Mouse (Mus musculus): ENCODE results near the gene Cdkn2b. TPM values are rescaled to one million over a fixed set of nuclear protein-coding genes. Genes with fewer than 3 reads are reported as not detected.
A peak's percentile ranks its signal among the peaks of the same experiment; 100 is the strongest.

Cdkn2b gene
- polyA plus RNA-seq, 1 experiment from 2014 or later = 67.2 TPM

- Histone ChIP-seq H3K27ac (ENCODE audit: low read depth, low read length) (no peak overlapping the region), H3K9ac (ENCODE audit: low read depth, low read length) (no peak overlapping the region), H3K4me1 (replicated peaks; ENCODE audit: control insufficient read depth, insufficient read depth, low read length) (no peaks in the 10 kb centered on the region), H3K27me3 (replicated peaks; ENCODE audit: control insufficient read depth, insufficient read depth, low read length) (no peaks in the 10 kb centered on the region), H3K4me2 (replicated peaks; ENCODE audit: low read depth) (no peak overlapping the region), H3K36me3 (ENCODE audit: control insufficient read depth, insufficient read depth) (no peaks in the 10 kb centered on the region), H3K4me3 (ENCODE audit: low read depth, low read length) (no peak overlapping the region), H3K9me3 (ENCODE audit: control insufficient read depth) (no peaks in the 10 kb centered on the region)
- no peak for ATAC-seq
- WGBS = 77% methylated on average over 6 of the region's 6 CpGs
- no peak for TF ChIP-seq CTCF (IDR thresholded peaks at IDR 0.05; ENCODE audit: low read depth)
These were observed 40.2 kb upstream of the Cdkn2b start for GRCm38 (mm10) chr4:89350938-89351451.

- Histone ChIP-seq H3K27ac (ENCODE audit: low read depth, low read length) (no peak overlapping the region), H3K4me3 (ENCODE audit: low read depth, low read length) (no peak overlapping the region), H3K4me2 (replicated peaks; ENCODE audit: low read depth) (no peak overlapping the region), H3K27me3 (replicated peaks; ENCODE audit: control insufficient read depth, insufficient read depth, low read length) (no peaks in the 10 kb centered on the region), H3K9me3 (ENCODE audit: control insufficient read depth) (no peaks in the 10 kb centered on the region), H3K9ac (ENCODE audit: low read depth, low read length) (no peak overlapping the region), H3K36me3 (ENCODE audit: control insufficient read depth, insufficient read depth) (no peaks in the 10 kb centered on the region), H3K4me1 (replicated peaks; ENCODE audit: control insufficient read depth, insufficient read depth, low read length) (no peaks in the 10 kb centered on the region)
- TF ChIP-seq CTCF (IDR thresholded peaks at IDR 0.05; ENCODE audit: low read depth) = no peak
- ATAC-seq = no peak
- 66% methylated on average over 9 of the region's 9 CpGs for WGBS
These were observed 39.6 kb upstream of the Cdkn2b start for GRCm38 (mm10) chr4:89350391-89350790.

GRCm38 (mm10) chr4:89348842-89349241, 38.0 kb upstream of the Cdkn2b start:
- no peak for ATAC-seq
- 62% methylated on average over 5 of the region's 5 CpGs for WGBS
- no peak for TF ChIP-seq CTCF (IDR thresholded peaks at IDR 0.05; ENCODE audit: low read depth)
- Histone ChIP-seq H3K36me3 (ENCODE audit: control insufficient read depth, insufficient read depth) (no peaks in the 10 kb centered on the region), H3K27ac (ENCODE audit: low read depth, low read length) (no peak overlapping the region), H3K4me2 (replicated peaks; ENCODE audit: low read depth) (no peak overlapping the region), H3K9ac (ENCODE audit: low read depth, low read length) (no peak overlapping the region), H3K9me3 (ENCODE audit: control insufficient read depth) (no peaks in the 10 kb centered on the region), H3K27me3 (replicated peaks; ENCODE audit: control insufficient read depth, insufficient read depth, low read length) (no peaks in the 10 kb centered on the region), H3K4me1 (replicated peaks; ENCODE audit: control insufficient read depth, insufficient read depth, low read length) (no peaks in the 10 kb centered on the region), H3K4me3 (ENCODE audit: low read depth, low read length) (no peak overlapping the region)

GRCm38 (mm10) chr4:89313461-89313860, 2.6 kb upstream of the Cdkn2b start:
- Histone ChIP-seq H3K27ac (ENCODE audit: low read depth, low read length) (no peak overlapping the region), H3K4me1 (replicated peaks; ENCODE audit: control insufficient read depth, insufficient read depth, low read length) (no peaks in the 10 kb centered on the region), H3K4me2 (replicated peaks; ENCODE audit: low read depth) (no peak overlapping the region), H3K4me3 (ENCODE audit: low read depth, low read length) (no peak overlapping the region), H3K9me3 (ENCODE audit: control insufficient read depth) (no peaks in the 10 kb centered on the region), H3K36me3 (ENCODE audit: control insufficient read depth, insufficient read depth) (no peaks in the 10 kb centered on the region), H3K9ac (ENCODE audit: low read depth, low read length) (no peak overlapping the region), H3K27me3 (replicated peaks; ENCODE audit: control insufficient read depth, insufficient read depth, low read length) (peaks cover 32% of the 10 kb centered on the region)
- 8% methylated on average over 13 of the region's 13 CpGs for WGBS
- TF ChIP-seq CTCF (IDR thresholded peaks at IDR 0.05; ENCODE audit: low read depth) = no peak
- no peak for ATAC-seq

GRCm38 (mm10) chr4:89309996-89310395, 843 bp downstream of the Cdkn2b start:
- peak overlapping the region; percentile 78 for H3K4me3 ChIP-seq (ENCODE audit: low read depth, low read length)
- peak overlapping the region; percentile 78; the same call in 1 of the 2 replicates for H3K9ac ChIP-seq (ENCODE audit: low read depth, low read length)
- no peaks in the 10 kb centered on the region for H3K4me1 ChIP-seq (replicated peaks; ENCODE audit: control insufficient read depth, insufficient read depth, low read length)
- peak overlapping the region; percentile 96 for H3K4me2 ChIP-seq (replicated peaks; ENCODE audit: low read depth)
- WGBS = 7% methylated on average over 11 of the region's 11 CpGs
- peaks cover 61% of the 10 kb centered on the region for H3K27me3 ChIP-seq (replicated peaks; ENCODE audit: control insufficient read depth, insufficient read depth, low read length)
- no peaks in the 10 kb centered on the region; the same call in 1 of the 2 replicates for H3K36me3 ChIP-seq (ENCODE audit: control insufficient read depth, insufficient read depth)
- no peak overlapping the region; the same call in 1 of the 2 replicates for H3K27ac ChIP-seq (ENCODE audit: low read depth, low read length)
- no peak for TF ChIP-seq CTCF (IDR thresholded peaks at IDR 0.05; ENCODE audit: low read depth)
- H3K9me3 ChIP-seq (ENCODE audit: control insufficient read depth) = no peaks in the 10 kb centered on the region
- no peak for ATAC-seq

- ATAC-seq = no peak
- Histone ChIP-seq H3K27ac (ENCODE audit: low read depth, low read length) (no peak overlapping the region), H3K4me3 (ENCODE audit: low read depth, low read length) (no peak overlapping the region), H3K4me2 (replicated peaks; ENCODE audit: low read depth) (no peak overlapping the region), H3K4me1 (replicated peaks; ENCODE audit: control insufficient read depth, insufficient read depth, low read length) (no peaks in the 10 kb centered on the region), H3K9ac (ENCODE audit: low read depth, low read length) (no peak overlapping the region), H3K27me3 (replicated peaks; ENCODE audit: control insufficient read depth, insufficient read depth, low read length) (peaks cover 76% of the 10 kb centered on the region), H3K36me3 (ENCODE audit: control insufficient read depth, insufficient read depth) (no peaks in the 10 kb centered on the region; the same call in 1 of the 2 replicates), H3K9me3 (ENCODE audit: control insufficient read depth) (no peaks in the 10 kb centered on the region)
- no peak for TF ChIP-seq CTCF (IDR thresholded peaks at IDR 0.05; ENCODE audit: low read depth)
- WGBS = 44% methylated on average over 3 of the region's 3 CpGs
These were observed 2.8 kb downstream of the Cdkn2b start for GRCm38 (mm10) chr4:89308001-89308400.
